Mouse (Mus musculus): ENCODE data around the gene Stk25.

DNA sequence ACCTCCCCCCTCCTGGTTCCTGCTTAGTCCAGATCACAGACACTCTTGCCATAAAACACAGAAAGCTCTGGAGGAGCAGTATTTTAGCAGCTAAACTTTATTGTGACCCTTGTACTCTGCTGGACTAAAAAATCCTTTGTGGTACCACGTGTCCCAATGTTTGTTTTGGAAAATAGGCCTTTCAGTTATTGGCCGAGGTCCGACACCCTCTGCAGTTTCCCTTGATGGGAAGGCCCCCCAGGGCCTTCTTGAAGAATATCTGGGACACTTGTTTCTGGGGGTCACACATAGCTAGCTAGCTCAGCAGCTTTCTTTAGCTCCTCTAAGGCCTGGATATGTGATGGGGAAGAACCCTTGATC is 28.5 kb upstream of the Stk25 start:
- no peak for TF ChIP-seq CTCF (IDR thresholded peaks at IDR 0.05; ENCODE audit: low read depth, low read length)
- no peak for TF ChIP-seq POLR2A (IDR thresholded peaks at IDR 0.05; ENCODE audit: borderline replicate concordance, low read depth, low read length)
